8 mouse cellular contexts compared by ENCODE assay signal in genomic region chr12:58268563-58269501, GRCm38 (mm10). TPM values are rescaled to one million over a fixed set of nuclear protein-coding genes. Genes with fewer than 3 reads are reported as not detected.
DNase-seq lines count a peak whose midpoint lies in the region; ATAC-seq and TF ChIP-seq lines count a peak whose summit lies in the region.

Gene Clec14a, minus strand, starts transcription at chr12:58269290.

- no peak for TF ChIP-seq POLR2A in spleen, adult 2 months (IDR thresholded peaks at IDR 0.05; ENCODE audit: low read depth, low read length)

- no peak for TF ChIP-seq CTCF in spleen, adult 2 months (IDR thresholded peaks at IDR 0.05; ENCODE audit: extremely low read depth, insufficient read depth, insufficient read length, insufficient replicate concordance)
- TF ChIP-seq CTCF in lung, postnatal 0 days (IDR thresholded peaks at IDR 0.05) = peak; percentile 9; the same call in 1 of the 2 replicates

- peak within 1 kb of the TSS; percentile 30; the same call in 1 of the 2 replicates for H3K4me3 ChIP-seq in spleen, adult 2 months (ENCODE audit: extremely low read depth, insufficient read depth, insufficient read length)
- peak within 1 kb of the TSS; percentile 49 for H3K4me3 ChIP-seq in embryonic facial prominence, embryonic 14.5 days (ENCODE audit: low read depth, low read length)
- H3K4me3 ChIP-seq in heart, embryonic 14.5 days (ENCODE audit: control insufficient read depth in 1 of 2, insufficient read depth in 1 of 2, low read depth in 1 of 2, low read length in 2 of 2) = peak within 1 kb of the TSS; percentile 46 to 60
- peak within 1 kb of the TSS; percentile 51 for H3K4me3 ChIP-seq in kidney, embryonic 15.5 days (replicated peaks)
- H3K4me3 ChIP-seq in lung, postnatal 0 days (ENCODE audit: low read depth, low read length) = peak within 1 kb of the TSS; percentile 53

- H3K9me3 ChIP-seq in embryonic facial prominence, embryonic 14.5 days (ENCODE audit: control insufficient read depth, low read length) = no peaks in the 10 kb centered on the region
- H3K9me3 ChIP-seq in heart, embryonic 14.5 days (ENCODE audit: control insufficient read depth, low read length) = no peaks in the 10 kb centered on the region
- H3K9me3 ChIP-seq in kidney, embryonic 15.5 days (replicated peaks) = no peaks in the 10 kb centered on the region
- no peaks in the 10 kb centered on the region for H3K9me3 ChIP-seq in lung, postnatal 0 days (ENCODE audit: low read length)

- peak in 1 of 2 experiments; percentile 2 for DNase-seq in spleen, adult 2 months (ENCODE audit: low read depth in 1 of 2, low spot score in 2 of 2)
- DNase-seq in spleen, adult 12 weeks (ENCODE audit: low spot score) = no peak
- peak; percentile 91 for DNase-seq in embryonic facial prominence, embryonic 14.5 days (ENCODE audit: low spot score)
- peak; percentile 86 for DNase-seq in lung, postnatal 0 days (ENCODE audit: low spot score)
- peak; percentile 50 for DNase-seq in retina, postnatal 1 day
- DNase-seq in left cerebral cortex, adult 18-20 months (ENCODE audit: low spot score in 2 of 2) = no peak

- H3K9ac ChIP-seq in embryonic facial prominence, embryonic 14.5 days (ENCODE audit: low read depth, low read length) = peak within 1 kb of the TSS; percentile 69
- peak within 1 kb of the TSS; percentile 74 for H3K9ac ChIP-seq in heart, embryonic 14.5 days (ENCODE audit: low read length)
- H3K9ac ChIP-seq in kidney, embryonic 15.5 days = peak within 1 kb of the TSS; percentile 61
- H3K9ac ChIP-seq in lung, postnatal 0 days (replicated peaks; ENCODE audit: low read depth) = peak within 1 kb of the TSS; percentile 62

- H3K4me1 ChIP-seq in spleen, adult 2 months (ENCODE audit: control insufficient read depth, insufficient read depth, insufficient read length) = no peaks in the 10 kb centered on the region
- H3K4me1 ChIP-seq in embryonic facial prominence, embryonic 14.5 days (ENCODE audit: control insufficient read depth, insufficient read depth, low read length) = peaks cover 13% of the 10 kb centered on the region; the same call in 1 of the 2 replicates
- H3K4me1 ChIP-seq in heart, embryonic 14.5 days (ENCODE audit: control insufficient read depth in 2 of 2, insufficient read depth in 2 of 2, low read length in 2 of 2) = peaks cover 0 to 4% of the 10 kb centered on the region in 2 experiments; a peak in 1 of 4 replicates
- peaks cover 16% of the 10 kb centered on the region for H3K4me1 ChIP-seq in kidney, embryonic 15.5 days
- no peaks in the 10 kb centered on the region for H3K4me1 ChIP-seq in lung, postnatal 0 days (ENCODE audit: insufficient read depth, low read depth, low read length)

- peak within 1 kb of the TSS; percentile 64 for H3K4me2 ChIP-seq in embryonic facial prominence, embryonic 14.5 days (ENCODE audit: low read depth, low read length)
- peak within 1 kb of the TSS; percentile 84 for H3K4me2 ChIP-seq in heart, embryonic 14.5 days (ENCODE audit: low read length)
- H3K4me2 ChIP-seq in kidney, embryonic 15.5 days = peak within 1 kb of the TSS; percentile 88
- peak within 1 kb of the TSS; percentile 69 for H3K4me2 ChIP-seq in lung, postnatal 0 days (replicated peaks; ENCODE audit: low read depth, low read length)

- peak within 1 kb of the TSS; percentile 73 for H3K27ac ChIP-seq in spleen, adult 2 months (ENCODE audit: insufficient read depth, low read length)
- peak within 1 kb of the TSS; percentile 85 for H3K27ac ChIP-seq in embryonic facial prominence, embryonic 14.5 days (replicated peaks; ENCODE audit: low read depth, low read length)
- peak within 1 kb of the TSS; percentile 87 to 94 for H3K27ac ChIP-seq in heart, embryonic 14.5 days (replicated peaks in 1 of 2; ENCODE audit: control insufficient read depth in 1 of 2, insufficient read depth in 1 of 2, low read depth in 2 of 2, low read length in 2 of 2)
- peak within 1 kb of the TSS; percentile 88 for H3K27ac ChIP-seq in kidney, embryonic 15.5 days
- H3K27ac ChIP-seq in lung, postnatal 0 days (ENCODE audit: low read length) = peak within 1 kb of the TSS; percentile 92

- no peaks in the 10 kb centered on the region for H3K36me3 ChIP-seq in spleen, adult 2 months (ENCODE audit: control insufficient read depth, insufficient read depth, low read length)
- no peaks in the 10 kb centered on the region for H3K36me3 ChIP-seq in embryonic facial prominence, embryonic 14.5 days (ENCODE audit: control insufficient read depth, insufficient read depth, low read length)
- no peaks in the 10 kb centered on the region for H3K36me3 ChIP-seq in heart, embryonic 14.5 days (ENCODE audit: control insufficient read depth, insufficient read depth, low read length)
- no peaks in the 10 kb centered on the region for H3K36me3 ChIP-seq in kidney, embryonic 15.5 days
- H3K36me3 ChIP-seq in lung, postnatal 0 days (ENCODE audit: insufficient read depth, low read length) = no peaks in the 10 kb centered on the region

- peak; percentile 89 for ATAC-seq in embryonic facial prominence, embryonic 14.5 days (ENCODE audit: low read depth)
- peak; percentile 88 for ATAC-seq in heart, embryonic 14.5 days (ENCODE audit: insufficient number of reproducible peaks, insufficient read depth, low FRiP score, low read depth)
- ATAC-seq in kidney, embryonic 15.5 days (replicated peaks; ENCODE audit: low FRiP score) = peak; percentile 94
- peak; percentile 91 for ATAC-seq in lung, postnatal 0 days

- WGBS in spleen, adult 2 months = 27% methylated on average over 32 of the region's 32 CpGs
- 2% methylated on average over 26 of the region's 32 CpGs for WGBS in embryonic facial prominence, embryonic 14.5 days
- 7% methylated on average over 32 of the region's 32 CpGs for WGBS in heart, embryonic 14.5 days
- WGBS in kidney, embryonic 15.5 days = 4% methylated on average over 32 of the region's 32 CpGs
- 4% methylated on average over 32 of the region's 32 CpGs for WGBS in lung, postnatal 0 days

- H3K27me3 ChIP-seq in spleen, adult 2 months (ENCODE audit: control insufficient read depth, insufficient read depth, low read length) = no peaks in the 10 kb centered on the region
- no peaks in the 10 kb centered on the region for H3K27me3 ChIP-seq in embryonic facial prominence, embryonic 14.5 days (replicated peaks; ENCODE audit: control insufficient read depth, insufficient read depth, low read length)
- no peaks in the 10 kb centered on the region for H3K27me3 ChIP-seq in heart, embryonic 14.5 days (ENCODE audit: control insufficient read depth, insufficient read depth, low read length)
- H3K27me3 ChIP-seq in kidney, embryonic 15.5 days = peaks cover 6% of the 10 kb centered on the region; the same call in 1 of the 2 replicates
- H3K27me3 ChIP-seq in lung, postnatal 0 days (replicated peaks; ENCODE audit: insufficient read depth, low read length) = no peaks in the 10 kb centered on the region

- TF ChIP-seq EP300 in lung, postnatal 0 days (IDR thresholded peaks at IDR 0.05) = peak; percentile 95

RNA-seq across cellular contexts. Expression of gene Clec14a, which starts in this region (rescaled TPM):
- polyA plus RNA-seq in spleen, adult 2 months (2012; rRNA removed) = 2.3 and 2.6 TPM in 2 replicates
- 14.2 and 14.3 TPM in 2 replicates for polyA plus RNA-seq in embryonic facial prominence, embryonic 14.5 days (2014; fragmentation: Nextera tagmentation; extraction: Ambion mirVana)
- 21.6 and 22.5 TPM in 2 replicates for polyA plus RNA-seq in heart, embryonic 14.5 days (2014; fragmentation: Nextera tagmentation; extraction: Ambion mirVana)
- polyA plus RNA-seq in kidney, embryonic 15.5 days (2015; fragmentation: Nextera tagmentation; extraction: Ambion mirVana) = 12.0 and 12.3 TPM in 2 replicates
- polyA plus RNA-seq in lung, postnatal 0 days (2015; fragmentation: Nextera tagmentation; extraction: Ambion mirVana) = 80.9 and 83.5 TPM in 2 replicates
- total RNA-seq in left cerebral cortex, adult 18-20 months (2021) = 1 to 10 TPM; 2.6 to 3.0 TPM

Comparison
In these comparisons a context has a peak if more than half of its experiments do, and no peak if none do; other contexts are left out.
1. DNase-seq: peak in embryonic facial prominence, embryonic 14.5 days (single experiment), lung, postnatal 0 days (single experiment) and retina, postnatal 1 day (single experiment); none in spleen, adult 12 weeks (single experiment) and left cerebral cortex, adult 18-20 months (0 of 2).
2. Peak in every context shown above with its lines, with median percentiles within 50 percentile points of each other: H3K27ac ChIP-seq, H3K4me3 ChIP-seq, ATAC-seq, H3K4me2 ChIP-seq and H3K9ac ChIP-seq.